Mouse (Mus musculus) ES-E14 (cell line): ENCODE measurements at regions not wholly inside any gene's neighbourhood (a gene's known extent, or its start where the extent isn't known, plus 50 kb on each side); places are given as distances from the start of the nearest gene placed in this dataset.

Experiments
- DNase-seq: peaks from one replicate; pipeline ENCODE4 v3.0.0-alpha.2; 2013; ENCODE audit warnings: low read depth, low spot score
- H3K27ac ChIP-seq: 2 replicates; pipeline ENCODE4 v1.5.1; 2012; ENCODE audit warnings: low read depth, mild to moderate bottlenecking, low read length, moderate library complexity, mixed read lengths; ENCODE audit not compliant: poor library complexity, insufficient read depth, severe bottlenecking
- H3K36me3 ChIP-seq: 2 replicates; pipeline ENCODE4 v1.6.1; 2012; ENCODE audit warnings: mild to moderate bottlenecking, low read length, moderate library complexity, mixed read lengths; ENCODE audit not compliant: control insufficient read depth, poor library complexity, insufficient read depth, severe bottlenecking
- H3K4me1 ChIP-seq, 2 experiments: fragments of 150-350 bp in 1 of 2; sonication (generic) in 1 of 2; 2 replicates each; pipeline ENCODE4 v1.6.1; 2012; ENCODE audit warnings: low read length in 2 of 2, mild to moderate bottlenecking in 1 of 2, mixed read lengths in 1 of 2; ENCODE audit not compliant: control insufficient read depth in 2 of 2, insufficient read depth in 2 of 2, poor library complexity in 1 of 2
- H3K4me3 ChIP-seq, 2 experiments: fragments of 150-350 bp in 1 of 2; sonication (generic) in 1 of 2; 2 replicates each; pipeline ENCODE4 v1.5.1; 2012; ENCODE audit warnings: low read length in 2 of 2, low read depth in 1 of 2, mild to moderate bottlenecking in 1 of 2, mixed read lengths in 1 of 2; ENCODE audit not compliant: insufficient read depth in 1 of 2, poor library complexity in 1 of 2, severe bottlenecking in 1 of 2
- H3K9ac ChIP-seq: 2 replicates; pipeline ENCODE4 v1.6.1; 2012; ENCODE audit warnings: low read depth, mild to moderate bottlenecking, low read length, mixed read lengths; ENCODE audit not compliant: poor library complexity, insufficient read depth, severe bottlenecking
- H3K9me3 ChIP-seq: fragments of 150-350 bp; sonication (generic); 2 replicates; pipeline ENCODE4 v1.6.1; 2012; ENCODE audit warnings: low read depth, mild to moderate bottlenecking, low read length; ENCODE audit not compliant: control insufficient read depth, insufficient read depth
- CHD2 ChIP-seq: IDR thresholded peaks from 2 replicates; pipeline ENCODE4 v1.6.1; 2014; ENCODE audit warnings: mild to moderate bottlenecking, low read depth, low read length, inconsistent platforms
- HCFC1 ChIP-seq: IDR thresholded peaks from 2 replicates; pipeline ENCODE4 v1.6.1; 2012; ENCODE audit warnings: low read length, inconsistent platforms, borderline replicate concordance; ENCODE audit not compliant: insufficient read depth
- MAFK ChIP-seq: IDR thresholded peaks from 2 replicates; pipeline ENCODE4 v1.6.1; 2014; ENCODE audit warnings: mild to moderate bottlenecking, low read depth, low read length, inconsistent platforms; ENCODE audit not compliant: insufficient read depth
- ZC3H11A ChIP-seq: IDR thresholded peaks from 2 replicates; pipeline ENCODE4 v1.6.1; 2012; ENCODE audit warnings: low read depth, mild to moderate bottlenecking, inconsistent platforms, low read length, borderline replicate concordance
- ZNF384 ChIP-seq: IDR thresholded peaks from 2 replicates; pipeline ENCODE4 v1.6.1; 2012; ENCODE audit warnings: low read depth, low read length, inconsistent platforms
- in situ Hi-C, 2 experiments: fragments of 600-800 bp; cut with MboI; formaldehyde crosslinking; loops; one replicate each; pipeline ENCODE4 v1.15.1; 2025; ENCODE audit warnings: low sequenced_read_pairs in 2 of 2, inconsistent platforms in 1 of 2; ENCODE audit not compliant: unreplicated experiment in 2 of 2

DNA sequence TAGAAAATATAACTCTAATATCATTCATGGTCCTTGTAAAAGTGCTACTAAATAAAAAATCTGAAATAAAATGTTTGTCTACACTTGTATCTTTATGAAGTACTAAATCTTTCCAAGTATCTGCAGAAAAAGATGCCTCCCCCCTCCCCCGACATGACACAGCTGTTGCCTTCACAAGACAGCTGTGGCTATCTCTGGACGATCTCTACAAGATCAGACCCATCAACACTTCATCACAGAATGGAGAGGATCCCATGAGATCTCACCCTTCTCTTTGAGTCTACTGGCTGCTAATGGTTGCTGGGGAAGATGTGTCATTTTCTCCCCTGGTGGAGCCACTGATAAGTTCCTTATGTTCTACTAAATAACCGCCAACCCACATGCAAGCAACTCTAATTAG is 116.0 kb upstream of the Dab2 start:
- TF ChIP-seq MAFK, result no peak
- no peak for TF ChIP-seq CHD2
- TF ChIP-seq ZC3H11A, result no peak
- TF ChIP-seq ZNF384, result no peak
- no peak for TF ChIP-seq HCFC1
- in situ Hi-C loops, result no loop called here
- Histone ChIP-seq H3K9ac (no peak overlapping the region), H3K27ac (no peak overlapping the region), H3K4me1 (no peaks in the 10 kb centered on the region), H3K4me3 (no peak overlapping the region), H3K9me3 (no peaks in the 10 kb centered on the region), H3K36me3 (no peaks in the 10 kb centered on the region)
- no peak for DNase-seq

- DNase-seq, result no peak
- in situ Hi-C loops, result no loop called here
- no peak overlapping the region for H3K9ac ChIP-seq
Measured at GRCm38 (mm10) chr15:6191845-6192244, 107.7 kb upstream of the Dab2 start.

DNA sequence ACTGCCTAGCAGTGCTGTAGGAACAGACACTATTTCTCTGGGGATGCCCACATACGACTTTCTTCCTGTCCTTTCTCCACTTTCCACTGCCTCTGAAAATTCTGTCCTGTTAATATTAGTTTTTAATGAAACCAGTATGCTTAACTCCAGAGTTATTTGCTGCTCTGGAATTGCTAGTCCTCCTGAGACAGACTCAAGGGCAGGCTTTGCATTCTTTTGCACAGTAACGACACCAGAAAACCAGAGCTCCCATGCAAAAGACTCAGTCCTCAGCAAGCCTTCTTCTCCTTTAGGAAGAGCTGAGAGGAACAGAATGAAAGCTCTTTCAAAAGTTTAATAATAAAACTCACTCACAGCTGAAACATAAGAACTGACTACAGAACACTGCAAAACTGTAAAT is 92.3 kb upstream of the Dab2 start:
- in situ Hi-C loops, result loop anchor here (25.0 kb wide), 2 partner anchors 970 to 1120 kb away; partner anchors contain the start of gene Ptger4 (in 2 of the 2)
- Histone ChIP-seq H3K4me1 (no peaks in the 10 kb centered on the region), H3K9me3 (no peaks in the 10 kb centered on the region), H3K36me3 (no peaks in the 10 kb centered on the region), H3K9ac (no peak overlapping the region), H3K4me3 (no peak overlapping the region), H3K27ac (no peak overlapping the region)
- TF ChIP-seq MAFK (no peak), ZNF384 (no peak), HCFC1 (no peak), CHD2 (no peak)
- no peak for DNase-seq

More at GRCm38 (mm10) chr15:6191845-6192244, 107.7 kb upstream of the Dab2 start:
- H3K27ac ChIP-seq, result no peak overlapping the region
- H3K36me3 ChIP-seq, result no peaks in the 10 kb centered on the region
- H3K9me3 ChIP-seq, result no peaks in the 10 kb centered on the region
- H3K4me3 ChIP-seq, result no peak overlapping the region
- no peaks in the 10 kb centered on the region for H3K4me1 ChIP-seq
- TF ChIP-seq CHD2, result no peak
- TF ChIP-seq MAFK, result no peak
- no peak for TF ChIP-seq HCFC1
- no peak for TF ChIP-seq ZNF384
- no peak for TF ChIP-seq ZC3H11A

DNA sequence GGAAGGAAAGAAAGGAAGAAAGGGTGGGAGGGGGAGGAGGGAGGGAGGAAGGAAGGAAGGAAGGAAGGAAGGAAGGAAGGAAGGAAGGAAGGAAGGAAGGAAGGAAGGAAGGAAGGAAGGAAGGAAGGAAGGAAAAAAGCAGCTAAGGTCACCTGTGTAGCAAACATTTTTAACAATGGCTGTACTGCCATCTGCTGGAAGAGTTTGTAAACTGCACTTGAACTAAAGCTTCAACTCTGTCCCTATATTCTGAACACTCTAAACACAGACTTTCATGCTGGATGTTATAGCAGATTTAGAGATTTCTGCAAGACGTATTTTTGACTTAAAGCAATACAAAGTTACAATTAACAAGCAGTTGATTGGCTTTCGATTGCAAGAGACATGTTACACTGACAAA is 90.3 kb upstream of the Dab2 start:
- in situ Hi-C loops, result loop anchor here (25.0 kb wide), 2 partner anchors 972 to 1122 kb away; partner anchors contain the start of gene Ptger4 (in 2 of the 2)

GRCm38 (mm10) chr15:6218087-6218486 is 81.5 kb upstream of the Dab2 start:
- Histone ChIP-seq H3K4me1 (no peaks in the 10 kb centered on the region), H3K9me3 (no peaks in the 10 kb centered on the region), H3K4me3 (no peak overlapping the region), H3K9ac (no peak overlapping the region), H3K27ac (no peak overlapping the region), H3K36me3 (no peaks in the 10 kb centered on the region)
- in situ Hi-C loops, result loop anchor here (25.0 kb wide), 2 partner anchors 981 to 1131 kb away; partner anchors contain the start of gene Ptger4 (in 2 of the 2)
- DNase-seq, result no peak
- TF ChIP-seq ZNF384 (no peak), MAFK (no peak), HCFC1 (no peak), CHD2 (no peak), ZC3H11A (no peak)

More for the DNA sequence above, 90.3 kb upstream of the Dab2 start:
- Histone ChIP-seq H3K27ac (no peak overlapping the region), H3K4me3 (no peak overlapping the region), H3K9ac (no peak overlapping the region), H3K4me1 (no peaks in the 10 kb centered on the region), H3K36me3 (no peaks in the 10 kb centered on the region), H3K9me3 (no peaks in the 10 kb centered on the region)
- DNase-seq, result peak; percentile 38
- TF ChIP-seq HCFC1 (no peak), ZNF384 (no peak), ZC3H11A (peak; percentile 52; the same call in 1 of the 2 replicates), CHD2 (no peak), MAFK (no peak)
